Mouse (Mus musculus): ENCODE results near the gene Klk6.

DNA sequence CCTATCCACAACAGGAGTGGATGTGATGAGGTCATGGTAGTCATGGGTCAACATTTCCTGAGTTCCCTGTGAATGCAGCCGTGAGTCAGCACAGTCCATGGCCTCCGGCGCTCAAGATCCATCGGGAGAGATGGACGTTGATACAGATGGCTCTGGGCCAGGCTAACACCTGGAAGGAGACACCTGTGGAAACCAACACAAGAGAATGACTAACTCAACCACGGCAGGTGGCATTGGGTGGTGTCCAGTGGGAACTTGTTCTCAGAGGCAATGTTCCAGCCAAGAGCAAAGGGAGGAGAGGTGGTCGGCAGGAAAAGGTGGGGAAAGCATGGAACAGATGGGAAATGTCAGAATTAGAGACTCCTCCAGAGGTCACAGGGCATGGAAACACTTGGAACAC lies 2.7 kb upstream of the Klk6 start:
- no peak for TF ChIP-seq CTCF (IDR thresholded peaks at IDR 0.05; ENCODE audit: borderline replicate concordance, insufficient read depth, low read depth, low read length)
- no peak for TF ChIP-seq POLR2A (IDR thresholded peaks at IDR 0.05; ENCODE audit: borderline replicate concordance, insufficient read depth, low read length)
